Mouse (Mus musculus): ENCODE measurements around the gene Gm45844.
"Not testable (repeated sequence)": the region's sequence is repeated elsewhere in the genome, so short reads cannot be mapped to it uniquely, and the experiment has no call there.

Gene Gm45844

GRCm38 (mm10) chr7:7277966-7278567 lies at the start of gene Gm45844:
TSS of gene Gm45844 (minus strand) at chr7:7278289.
- peak; percentile 61 for DNase-seq (ENCODE audit: low read depth, low spot score)

GRCm38 (mm10) chr7:7295595-7295994 lies 17.5 kb upstream of the Gm45844 start:
- DNase-seq (ENCODE audit: low read depth, low spot score), result peak; percentile 64

- DNase-seq (ENCODE audit: low read depth, low spot score), result no peak
These were observed 3.3 kb upstream of the Gm45844 start for GRCm38 (mm10) chr7:7281383-7281782.

DNA sequence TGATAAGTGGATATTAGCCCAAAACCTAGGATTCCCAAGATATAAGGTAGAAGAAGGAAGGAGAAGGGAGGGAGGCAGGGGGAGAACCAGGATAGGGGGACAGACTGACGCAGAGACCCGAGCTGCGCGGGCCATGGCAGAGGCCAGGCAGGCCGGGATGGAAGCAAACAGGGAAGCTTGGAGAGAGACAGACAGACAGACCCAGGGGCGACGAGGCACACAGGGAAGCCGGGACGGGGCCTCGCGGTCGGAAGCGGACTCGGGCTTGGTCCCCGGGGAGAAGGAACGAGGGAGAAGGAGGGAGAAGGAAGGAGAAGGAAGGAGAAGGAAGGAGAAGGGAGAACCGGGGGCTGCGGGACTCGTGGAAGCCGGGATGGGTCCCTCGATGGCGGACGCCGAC lies 533 bp downstream of the Gm45844 start:
- peak; percentile 16 for DNase-seq (ENCODE audit: low read depth, low spot score)

DNA sequence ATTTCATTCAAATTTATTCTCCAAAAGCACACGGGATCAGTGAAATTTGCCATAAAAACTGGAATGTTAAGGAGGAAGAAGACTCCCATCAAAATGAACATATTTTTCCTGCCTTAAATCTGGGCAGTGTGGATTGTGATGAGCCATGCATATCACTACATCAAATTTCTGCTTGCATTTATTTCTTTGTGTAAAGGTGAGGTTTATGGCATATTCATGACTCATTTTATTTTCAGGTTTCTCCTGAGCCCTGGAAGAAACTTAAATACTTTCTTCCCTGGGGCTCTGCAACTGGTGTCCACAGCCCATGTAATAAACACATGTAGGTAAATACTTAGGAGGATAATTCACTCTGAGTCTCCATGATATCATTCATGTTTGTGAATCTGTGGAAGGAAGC lies 30.9 kb downstream of the Gm45844 start, which contains the start of gene Vmn2r29:
Gene Vmn2r29 (minus strand): TSS at position 101 of the 400 bp plus-strand sequence.
- DNase-seq (ENCODE audit: low read depth, low spot score), result not testable (repeated sequence)

DNA sequence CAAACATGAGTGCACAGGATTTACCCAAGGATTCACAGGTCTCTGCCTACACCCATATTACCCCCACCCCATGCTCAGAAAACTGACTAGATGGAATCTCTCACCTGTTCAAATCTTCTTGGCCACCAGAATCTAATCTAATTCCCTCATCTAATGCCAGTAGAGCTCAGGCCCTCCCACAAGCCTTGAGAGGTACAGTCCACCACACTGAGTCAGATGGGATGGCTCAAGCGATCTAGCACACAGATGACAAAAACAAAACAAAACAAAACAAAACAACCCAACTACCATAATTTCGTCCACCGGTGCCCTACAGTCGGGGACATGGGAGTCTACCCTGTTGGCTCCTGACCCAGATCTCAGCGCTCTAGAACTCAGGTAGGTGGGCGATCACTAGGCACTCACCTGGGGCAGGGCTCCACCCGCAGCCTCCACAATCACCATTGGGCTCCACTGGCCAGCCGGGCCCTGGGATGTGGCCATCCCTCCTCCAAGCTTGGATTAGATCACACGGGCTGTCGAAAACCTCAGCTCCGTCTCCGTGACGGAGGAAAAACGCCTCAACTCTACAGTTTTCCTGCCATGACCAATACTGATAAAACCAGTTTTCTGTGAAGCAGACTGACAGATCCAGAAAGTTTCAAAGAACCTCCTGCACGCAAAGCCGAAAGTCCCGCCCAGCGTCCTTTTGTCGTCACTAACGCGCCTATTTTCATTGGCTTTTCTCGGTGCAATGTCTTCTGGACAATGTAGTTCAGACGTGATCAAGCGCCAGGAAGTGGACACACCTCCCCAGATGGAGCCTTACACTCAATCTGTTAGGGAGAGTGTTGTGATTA lies 68.6 kb downstream of the Gm45844 start, which contains the start of gene Zfp772:
Gene Zfp772 (minus strand): TSS at position 686 of the 839 bp plus-strand sequence.
- DNase-seq (ENCODE audit: low read depth, low spot score), result peak; percentile 45

GRCm38 (mm10) chr7:7188191-7188942 lies 89.7 kb downstream of the Gm45844 start:
- DNase-seq (ENCODE audit: low read depth, low spot score), result peak; percentile 87

- no peak for DNase-seq (ENCODE audit: low read depth, low spot score)
These were observed 90.5 kb downstream of the Gm45844 start for GRCm38 (mm10) chr7:7187417-7188190.

- DNase-seq (ENCODE audit: low read depth, low spot score), result no peak
These were observed 92.2 kb downstream of the Gm45844 start for GRCm38 (mm10) chr7:7185897-7186296.

GRCm38 (mm10) chr7:7171227-7172147 lies 106.6 kb downstream of the Gm45844 start, which contains the start of gene Zfp418:
TSS of gene Zfp418 (plus strand) at chr7:7171330.
- DNase-seq (ENCODE audit: low read depth, low spot score), result peak; percentile 84

Data from R1 (cell line).